Mouse (Mus musculus) lung, adult 2 months (tissue): ENCODE measurements around the gene Iqcd. TPM values are rescaled to one million over a fixed set of nuclear protein-coding genes. Genes with fewer than 3 reads are reported as not detected.

Source experiments
- DNase-seq: peaks from one replicate; pipeline ENCODE4 v3.0.0; 2022
- H3K4me1 ChIP-seq: fragments of 200-500 bp; 2 replicates; pipeline ENCODE4 v1.6.1; 2011; ENCODE audit warnings: low read length; ENCODE audit not compliant: control insufficient read depth, insufficient read depth
- H3K4me3 ChIP-seq: fragments of 200-500 bp; replicated peaks from 2 replicates; pipeline ENCODE3; 2011; ENCODE audit warnings: low read depth, mild to moderate bottlenecking, control low read depth, low read length; ENCODE audit errors: extremely low read depth
- CTCF ChIP-seq: fragments of 200-500 bp; IDR thresholded peaks from 2 replicates; pipeline ENCODE4 v1.5.1; 2011; ENCODE audit warnings: mild to moderate bottlenecking, low read length, control low read depth; ENCODE audit not compliant: insufficient read depth
- POLR2A ChIP-seq: fragments of 200-500 bp; IDR thresholded peaks from 2 replicates; pipeline ENCODE4 v1.6.1; 2011; ENCODE audit warnings: low read depth, mild to moderate bottlenecking, control low read depth, low read length, borderline replicate concordance; ENCODE audit errors: extremely low read depth
- WGBS: fragments of 180-500 bp; shearing (Covaris S2); methylation state at CpG from one replicate; pipeline ENCODE4 v1.1.7; 2018; 5-methylcytosine and 5-hydroxymethylcytosine counted together
- polyA plus RNA-seq: library from polyadenylated mRNA; depleted of rRNA; stranded (reverse); fragments of >200 nt; gene quantifications from 2 replicates; pipeline ENCODE4 v1.2.3, GENCODE M21; 2012

Gene Iqcd
- polyA plus RNA-seq, 1 experiment = 2.4 TPM

DNA sequence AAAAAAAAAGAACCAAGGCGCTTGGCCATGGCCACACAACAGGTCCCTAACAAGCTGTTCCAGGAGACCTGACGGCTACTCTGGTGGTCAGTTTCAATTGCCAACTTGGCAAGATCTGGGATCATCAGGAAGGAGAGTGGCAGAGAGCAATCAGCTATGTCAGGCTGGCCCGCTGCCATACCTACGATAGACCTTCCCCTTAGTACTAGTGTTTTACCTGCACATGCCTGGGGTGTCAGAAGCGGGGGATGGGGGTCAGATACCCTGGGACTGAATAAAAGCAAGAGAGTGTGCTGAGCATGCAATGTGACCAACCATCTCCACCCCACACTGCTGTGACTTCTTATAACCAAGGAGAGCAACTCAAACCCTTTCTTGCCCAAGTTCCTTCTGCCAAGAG lies 22.1 kb downstream of the Iqcd start:
- H3K4me3 ChIP-seq = no peak overlapping the region
- H3K4me1 ChIP-seq = no peaks in the 10 kb centered on the region
- WGBS = 86% methylated on average over 5 of the region's 5 CpGs
- TF ChIP-seq CTCF = no peak
- no peak for TF ChIP-seq POLR2A
- DNase-seq = no peak

DNA sequence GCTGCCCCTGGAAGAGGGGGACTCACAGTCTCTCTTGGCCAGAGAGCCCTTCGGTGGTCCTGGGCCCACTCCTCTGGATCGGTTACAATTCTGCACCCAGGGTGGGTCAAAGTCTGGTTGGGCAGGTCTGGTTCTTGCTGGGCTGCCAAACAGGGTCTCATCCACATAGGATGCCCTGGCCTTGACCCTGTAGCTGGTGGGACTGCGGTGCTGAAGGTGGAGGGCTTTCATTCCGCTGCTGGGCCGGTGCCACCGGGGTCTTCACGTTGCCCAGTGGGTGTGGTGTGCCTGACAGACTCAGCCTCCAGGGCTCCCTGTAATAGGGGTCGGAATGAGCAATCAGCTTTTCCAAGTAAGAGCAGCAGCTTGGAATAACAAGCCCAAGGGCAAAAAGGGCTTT lies 22.6 kb downstream of the Iqcd start:
- 65% methylated on average over 8 of the region's 8 CpGs for WGBS
- Histone ChIP-seq H3K4me3 (no peak overlapping the region), H3K4me1 (no peaks in the 10 kb centered on the region)
- DNase-seq = no peak
- TF ChIP-seq POLR2A = no peak
- no peak for TF ChIP-seq CTCF

DNA sequence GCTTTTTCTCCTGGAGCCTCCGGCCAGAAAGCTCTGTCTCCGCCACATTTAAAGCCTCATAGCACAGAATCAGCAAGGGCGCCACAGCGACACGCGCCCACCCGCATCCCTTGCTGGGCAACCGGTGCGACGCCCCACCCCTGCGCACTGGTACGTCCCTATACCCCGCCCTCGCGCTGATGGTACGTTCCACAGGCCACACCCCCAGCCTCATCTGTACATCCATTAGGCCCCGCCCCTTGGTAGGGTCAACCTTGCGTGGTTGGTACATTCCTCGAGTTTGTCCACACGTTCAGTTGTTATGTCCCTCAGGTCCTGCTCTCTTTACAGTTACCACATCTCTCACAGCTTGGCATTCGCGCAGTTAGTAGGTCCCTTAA lies 23.6 kb downstream of the Iqcd start, which contains the start of the genes Rita1 and Ddx54:
TSS of gene Rita1 (minus strand) at position 148 of the 380 bp plus-strand sequence.
TSS of gene Ddx54 (plus strand) at position 298 of the 380 bp plus-strand sequence.
- Histone ChIP-seq H3K4me1 (no peaks in the 10 kb centered on the region), H3K4me3 (peak within 1 kb of the TSS; percentile 87)
- peak; percentile 99 for DNase-seq
- TF ChIP-seq POLR2A (peak; percentile 68; the same call in 1 of the 2 replicates), CTCF (no peak)
- under 1% methylated on average over 22 of the region's 22 CpGs for WGBS

DNA sequence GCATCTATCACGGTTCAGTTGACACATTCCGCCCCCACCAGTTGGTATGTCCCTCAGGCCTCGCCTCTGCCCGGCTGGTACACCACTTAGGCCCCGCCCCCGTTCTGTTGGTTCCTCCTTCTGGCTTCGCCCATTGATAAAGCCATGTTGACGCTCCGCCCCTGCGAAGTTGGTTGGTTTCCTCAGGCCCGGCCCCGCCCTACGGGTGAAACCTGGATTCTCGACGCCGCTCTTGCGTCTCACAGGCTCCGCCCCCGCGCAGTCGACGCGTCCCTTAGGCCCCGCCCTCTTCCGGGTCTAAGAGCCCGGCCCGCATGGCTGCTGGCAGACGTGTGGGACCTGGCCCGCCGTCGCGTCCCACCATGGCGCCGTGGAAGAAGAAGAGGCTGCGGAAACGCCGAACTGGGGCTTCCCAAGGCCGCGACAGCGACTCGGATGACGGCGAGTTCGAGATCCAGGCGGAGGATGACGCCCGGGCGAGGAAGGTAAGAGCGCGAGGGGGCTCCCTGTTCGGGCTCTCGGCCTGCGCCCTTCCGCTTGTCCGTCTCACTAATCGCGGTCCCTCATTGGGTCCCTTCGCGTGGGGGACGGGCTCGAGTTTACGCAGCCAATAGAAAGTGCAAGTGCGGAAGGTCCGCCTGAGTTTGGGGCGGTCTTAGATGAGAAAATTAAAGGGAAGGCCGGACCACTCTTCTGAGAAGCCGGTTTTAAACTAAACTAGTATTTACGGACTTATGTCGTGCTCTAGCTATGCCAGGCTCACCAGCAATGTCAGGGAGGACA lies 24.2 kb downstream of the Iqcd start:
- H3K4me3 ChIP-seq = peak overlapping the region; percentile 87
- H3K4me1 ChIP-seq = no peaks in the 10 kb centered on the region
- no peak for TF ChIP-seq CTCF
- TF ChIP-seq POLR2A = peak; percentile 90
- DNase-seq = peak; percentile 99
- under 1% methylated on average over 69 of the region's 69 CpGs for WGBS

DNA sequence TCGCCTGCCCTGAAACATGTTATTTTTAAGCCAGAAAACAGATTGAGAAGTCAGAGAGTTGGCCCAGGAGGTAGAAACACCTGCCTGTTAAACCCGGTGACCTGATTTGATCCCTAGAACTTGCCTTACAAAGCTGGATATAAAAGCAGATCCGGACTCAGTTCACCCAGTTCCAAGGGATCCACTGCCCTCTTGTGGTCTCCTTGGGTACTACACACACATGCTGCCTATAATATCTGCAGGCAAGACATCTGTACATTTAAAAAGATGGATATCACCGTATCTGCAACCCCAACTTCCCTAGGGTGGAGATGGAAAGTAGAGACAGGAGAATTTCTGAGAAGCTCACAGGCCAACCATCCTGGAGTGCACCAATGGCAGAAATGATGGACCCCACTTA lies 27.1 kb downstream of the Iqcd start:
- 98% methylated on average over 4 of the region's 4 CpGs for WGBS
- no peak overlapping the region for H3K4me3 ChIP-seq
- H3K4me1 ChIP-seq = no peaks in the 10 kb centered on the region
- no peak for DNase-seq
- TF ChIP-seq CTCF (peak; percentile 15; the same call in 1 of the 2 replicates), POLR2A (no peak)

DNA sequence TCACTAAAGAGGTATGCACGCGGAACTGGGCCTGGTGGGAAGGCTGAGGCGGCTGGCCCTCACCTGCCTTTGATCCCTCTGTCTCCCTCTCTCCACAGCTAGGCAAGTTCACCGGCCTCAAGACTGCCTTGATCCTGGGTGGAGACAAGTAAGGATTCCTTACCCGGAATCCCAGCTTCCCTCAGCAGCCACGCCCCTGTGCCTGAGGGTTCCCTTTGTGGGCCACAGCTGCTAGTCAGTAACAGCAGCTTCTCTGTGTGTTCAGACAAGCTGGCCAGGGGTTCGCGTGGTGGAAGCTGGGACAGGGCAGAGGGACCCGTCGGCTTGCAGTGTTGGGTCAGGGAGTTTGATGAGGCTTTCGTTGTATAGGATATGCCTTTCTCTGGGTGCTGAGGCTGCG lies 30.0 kb downstream of the Iqcd start:
- WGBS = 87% methylated on average over 12 of the region's 12 CpGs
- TF ChIP-seq CTCF (no peak), POLR2A (no peak)
- DNase-seq = no peak
- Histone ChIP-seq H3K4me3 (no peak overlapping the region), H3K4me1 (no peaks in the 10 kb centered on the region)

DNA sequence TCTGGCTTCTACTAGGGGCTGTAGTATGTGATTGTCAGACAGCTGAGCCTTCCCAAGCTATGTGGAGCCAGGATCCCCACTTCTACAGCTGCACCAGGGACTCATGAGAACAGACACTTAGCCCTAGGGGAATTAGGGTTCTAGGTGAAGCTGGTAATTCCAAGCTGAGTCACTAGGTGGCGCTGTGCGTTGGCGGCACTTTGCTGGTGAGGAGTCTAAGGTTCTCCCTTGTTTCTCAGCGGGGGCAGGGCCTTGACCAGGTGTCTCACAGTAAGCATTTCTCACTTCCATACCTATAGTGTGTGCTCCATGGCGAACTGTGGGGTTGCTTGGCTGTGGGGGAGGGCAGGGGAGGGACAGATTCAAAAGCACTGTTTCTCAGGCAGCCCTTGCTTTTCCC lies 30.4 kb downstream of the Iqcd start:
- no peaks in the 10 kb centered on the region for H3K4me1 ChIP-seq
- H3K4me3 ChIP-seq = no peak overlapping the region
- TF ChIP-seq CTCF (peak; percentile 91), POLR2A (no peak)
- DNase-seq = peak; percentile 52
- WGBS = 20% methylated on average over 5 of the region's 5 CpGs

DNA sequence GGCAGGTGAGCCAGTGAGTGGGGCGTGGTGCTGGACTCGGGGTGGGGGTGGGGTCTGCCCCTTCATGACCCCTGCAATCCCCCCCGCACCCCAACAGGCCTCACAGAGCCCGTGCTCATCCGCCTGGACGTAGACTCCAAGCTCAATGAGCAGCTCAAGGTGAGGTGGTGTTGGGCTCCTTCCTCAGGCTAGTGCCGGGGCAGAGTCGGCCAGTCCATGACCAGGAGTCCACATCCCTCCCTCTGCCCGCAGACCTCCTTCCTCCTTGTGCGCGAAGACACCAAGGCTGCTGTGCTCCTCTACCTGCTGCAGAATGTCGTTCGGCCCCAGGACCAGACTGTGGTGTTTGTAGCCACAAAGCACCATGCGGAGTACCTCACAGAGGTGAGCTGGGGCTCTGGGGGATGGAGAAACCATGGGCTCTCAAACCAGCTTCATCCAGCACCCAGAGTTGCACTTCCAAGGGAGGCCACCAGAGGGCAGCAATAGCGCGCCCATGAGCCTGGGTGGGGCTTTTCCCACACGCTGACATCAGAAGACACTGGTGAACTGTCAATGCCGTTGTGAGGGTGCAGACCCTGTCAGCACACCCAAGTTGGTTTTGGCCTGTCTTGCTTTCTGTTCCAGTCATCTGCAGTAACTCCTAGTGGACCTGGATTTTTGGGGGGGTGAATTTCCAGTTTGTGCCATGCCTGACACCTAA lies 31.7 kb downstream of the Iqcd start:
- 73% methylated on average over 18 of the region's 18 CpGs for WGBS
- Histone ChIP-seq H3K4me1 (no peaks in the 10 kb centered on the region), H3K4me3 (no peak overlapping the region)
- TF ChIP-seq POLR2A (no peak), CTCF (peak; percentile 87)
- peak; percentile 74 for DNase-seq

DNA sequence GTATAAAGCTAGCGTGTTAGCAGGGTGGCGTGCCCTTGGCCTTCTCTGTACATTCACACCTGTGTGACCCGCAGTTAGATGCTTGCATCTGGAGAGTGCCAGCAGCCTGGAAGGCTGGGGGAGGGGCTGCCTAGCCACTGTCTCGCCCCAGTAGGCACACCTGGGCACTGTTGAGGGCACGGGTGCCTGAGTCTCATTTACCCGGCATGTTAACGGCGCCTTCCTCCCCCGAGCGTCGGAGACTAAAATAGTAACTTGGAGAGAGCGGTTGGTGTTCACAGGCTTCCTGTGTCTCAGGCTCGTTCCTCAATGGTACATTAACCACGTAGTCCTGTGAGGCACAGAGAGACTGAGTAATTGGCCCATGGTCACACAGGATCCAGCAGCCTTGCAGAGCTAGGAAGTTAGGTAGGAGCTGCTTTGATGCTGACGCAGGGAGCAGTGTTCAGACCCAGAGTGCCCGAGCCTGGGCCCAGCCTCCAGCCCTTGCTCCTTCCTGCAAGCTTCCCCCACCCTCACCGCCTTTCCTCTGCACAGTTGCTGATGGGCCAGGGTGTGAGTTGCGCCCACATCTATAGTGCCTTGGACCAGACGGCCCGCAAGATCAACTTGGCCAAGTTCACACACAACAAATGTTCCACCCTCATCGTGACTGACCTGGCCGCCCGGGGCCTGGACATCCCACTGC lies 32.4 kb downstream of the Iqcd start:
- 80% methylated on average over 23 of the region's 23 CpGs for WGBS
- DNase-seq = no peak
- Histone ChIP-seq H3K4me1 (no peaks in the 10 kb centered on the region), H3K4me3 (no peak overlapping the region)
- no peak for TF ChIP-seq POLR2A
- TF ChIP-seq CTCF = no peak
